Mouse (Mus musculus): Measurements from ENCODE around the gene Zc3h14. TPM values are rescaled to one million over a fixed set of nuclear protein-coding genes. Genes with fewer than 3 reads are reported as not detected.

The Zc3h14 gene
- polyA plus RNA-seq, 1 experiment: 10.2 TPM

DNA sequence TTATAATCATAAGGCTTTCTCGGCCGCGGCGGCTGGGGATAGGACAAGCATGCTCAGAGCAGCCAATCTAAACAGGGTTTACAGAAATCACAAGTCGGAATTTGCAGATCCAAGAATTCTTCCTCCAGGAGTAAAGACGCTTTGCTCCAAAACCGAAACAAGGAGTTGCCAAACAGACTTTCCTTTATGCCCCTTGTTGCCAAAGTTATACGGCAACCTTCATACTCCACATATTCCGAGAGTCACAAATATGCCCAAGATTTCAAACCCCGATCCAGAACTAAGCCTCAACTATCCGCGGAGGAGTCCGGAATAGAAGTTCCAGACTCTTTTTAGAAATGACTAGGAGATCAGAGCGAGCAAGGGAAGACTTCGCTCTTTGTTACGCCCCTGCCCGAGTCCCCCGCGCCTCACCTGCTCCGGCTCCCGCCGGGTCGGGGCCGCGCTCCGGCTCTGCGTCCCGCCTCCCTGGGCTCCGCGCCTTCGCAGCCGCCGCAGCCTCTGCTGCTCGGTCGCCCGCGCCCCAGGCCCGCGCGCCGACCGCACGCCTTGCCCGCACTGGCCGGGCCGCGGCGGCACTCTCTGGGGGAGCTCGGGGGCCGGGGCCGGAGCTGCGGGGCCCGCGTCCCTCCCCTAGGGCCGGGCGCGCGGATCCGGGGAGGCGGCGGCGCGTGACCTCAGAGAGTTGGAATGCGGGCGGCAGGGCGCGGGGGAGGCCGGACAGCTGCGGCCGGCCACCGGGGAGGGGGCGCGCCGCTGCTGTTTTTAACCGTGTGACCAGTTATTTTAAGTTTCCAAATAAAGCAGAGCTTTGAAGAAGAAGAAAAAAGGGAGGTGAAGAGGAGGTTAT is 9.6 kb upstream of the Zc3h14 start, which contains the start of gene Ptpn21:
Gene Ptpn21, minus strand, starts transcription at position 455 of the 850 bp plus-strand sequence.
- Histone ChIP-seq H3K9me3 (peaks cover 6% of the 10 kb centered on the region; the same call in 1 of the 2 replicates), H3K4me1 (peaks cover 38% of the 10 kb centered on the region), H3K4me3 (replicated peaks) (peak within 1 kb of the TSS; percentile 92), H3K27me3 (replicated peaks) (peaks cover 33% of the 10 kb centered on the region), H3K36me3 (replicated peaks; ENCODE audit: low read length) (no peaks in the 10 kb centered on the region)
- TF ChIP-seq GATA1 (IDR thresholded peaks at IDR 0.05; ENCODE audit: borderline replicate concordance, low read length) (no peak), FLI1 (IDR thresholded peaks at IDR 0.05; ENCODE audit: low read length) (no peak)

DNA sequence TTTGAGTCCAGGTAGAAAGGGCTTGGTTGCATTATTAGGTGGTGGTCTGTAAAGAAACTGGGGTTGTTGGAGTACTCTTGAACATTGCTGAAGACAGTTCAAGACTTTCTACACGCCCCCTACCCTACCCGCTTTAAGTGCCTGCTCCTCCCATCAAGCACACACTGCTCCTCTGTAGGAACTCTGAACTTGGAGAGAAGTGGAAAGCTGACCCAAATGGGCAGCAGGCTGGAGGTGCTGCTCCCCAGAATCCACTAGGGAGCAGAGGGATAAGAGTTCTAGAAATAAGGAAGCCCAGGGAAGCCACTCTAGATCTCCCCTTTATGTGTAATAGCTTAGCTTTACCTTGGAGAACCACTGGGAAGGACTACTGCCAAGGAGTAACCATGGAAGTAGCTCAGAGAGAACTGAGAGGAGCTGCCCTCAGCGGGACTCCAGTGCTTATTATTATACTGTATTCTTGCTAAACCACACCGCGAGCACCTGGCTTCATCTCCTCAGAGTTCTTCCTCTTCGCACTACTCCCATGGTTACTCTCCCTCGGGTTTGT is 8.9 kb upstream of the Zc3h14 start:
- peaks cover 37% of the 10 kb centered on the region for H3K4me1 ChIP-seq
- peaks cover 33% of the 10 kb centered on the region for H3K27me3 ChIP-seq (replicated peaks)
- no peaks in the 10 kb centered on the region for H3K36me3 ChIP-seq (replicated peaks; ENCODE audit: low read length)
- H3K9me3 ChIP-seq: peaks cover 6% of the 10 kb centered on the region; the same call in 1 of the 2 replicates
- H3K4me3 ChIP-seq (replicated peaks): peak overlapping the region; percentile 92
- TF ChIP-seq GATA1 (IDR thresholded peaks at IDR 0.05; ENCODE audit: borderline replicate concordance, low read length): no peak
- TF ChIP-seq FLI1 (IDR thresholded peaks at IDR 0.05; ENCODE audit: low read length): no peak

- H3K4me1 ChIP-seq: peaks cover 28% of the 10 kb centered on the region
- H3K27me3 ChIP-seq (replicated peaks): peaks cover 35% of the 10 kb centered on the region
- H3K9me3 ChIP-seq: peaks cover 6% of the 10 kb centered on the region; the same call in 1 of the 2 replicates
- TF ChIP-seq FLI1 (IDR thresholded peaks at IDR 0.05; ENCODE audit: low read length) (no peak), GATA1 (IDR thresholded peaks at IDR 0.05; ENCODE audit: borderline replicate concordance, low read length) (no peak)
- H3K4me3 ChIP-seq (replicated peaks): no peak overlapping the region
- H3K36me3 ChIP-seq (replicated peaks; ENCODE audit: low read length): no peaks in the 10 kb centered on the region
These were observed 5.7 kb upstream of the Zc3h14 start for GRCm38 (mm10) chr12:98741011-98741501.

DNA sequence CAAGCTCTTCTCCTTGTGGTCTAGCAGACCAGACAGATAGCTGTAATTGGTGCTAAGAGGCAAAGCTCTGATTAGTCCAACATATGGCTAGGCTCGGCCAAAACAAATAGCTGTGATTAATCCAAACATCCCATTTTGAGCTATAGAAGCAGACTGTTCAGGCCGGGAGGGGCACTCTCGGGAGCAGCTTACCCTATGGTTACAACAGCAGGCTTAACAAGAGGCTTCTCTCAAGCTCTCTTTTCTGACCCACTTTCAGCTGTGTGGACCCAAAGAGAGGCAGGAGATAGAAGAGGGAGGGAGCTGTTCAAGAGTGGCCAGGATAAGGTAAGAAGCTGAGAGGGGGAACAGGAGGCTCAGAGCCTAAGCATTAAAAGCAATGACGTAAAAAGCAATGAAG is 1.1 kb upstream of the Zc3h14 start:
- peaks cover 45% of the 10 kb centered on the region for H3K4me1 ChIP-seq
- no peak overlapping the region for H3K4me3 ChIP-seq (replicated peaks)
- H3K9me3 ChIP-seq: no peaks in the 10 kb centered on the region
- H3K27me3 ChIP-seq (replicated peaks): peaks cover 4% of the 10 kb centered on the region
- peaks cover 9% of the 10 kb centered on the region for H3K36me3 ChIP-seq (replicated peaks; ENCODE audit: low read length)
- TF ChIP-seq GATA1 (IDR thresholded peaks at IDR 0.05; ENCODE audit: borderline replicate concordance, low read length) (no peak), FLI1 (IDR thresholded peaks at IDR 0.05; ENCODE audit: low read length) (no peak)

DNA sequence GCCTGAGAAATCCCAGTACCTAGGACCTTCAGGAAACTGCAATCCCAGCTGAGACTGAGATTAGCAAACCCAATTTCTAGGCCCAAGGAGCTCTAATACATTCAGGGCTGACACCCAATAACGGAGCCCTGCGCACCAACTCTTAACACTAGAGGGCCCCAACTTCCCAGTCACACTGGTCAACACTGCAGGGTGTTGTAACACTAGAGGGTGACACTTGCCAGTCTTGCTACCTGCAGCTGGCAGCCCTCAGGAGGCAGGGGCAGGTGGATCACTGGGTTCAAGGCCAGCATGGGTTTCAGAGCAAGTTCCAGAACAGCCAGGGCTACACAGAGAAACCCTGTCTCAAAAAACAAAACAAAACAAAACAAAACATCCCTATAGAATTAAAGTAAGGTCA is 633 bp upstream of the Zc3h14 start:
- TF ChIP-seq FLI1 (IDR thresholded peaks at IDR 0.05; ENCODE audit: low read length): no peak
- no peak for TF ChIP-seq GATA1 (IDR thresholded peaks at IDR 0.05; ENCODE audit: borderline replicate concordance, low read length)
- no peaks in the 10 kb centered on the region for H3K9me3 ChIP-seq
- peaks cover 50% of the 10 kb centered on the region for H3K4me1 ChIP-seq
- peaks cover 4% of the 10 kb centered on the region for H3K27me3 ChIP-seq (replicated peaks)
- peaks cover 14% of the 10 kb centered on the region for H3K36me3 ChIP-seq (replicated peaks; ENCODE audit: low read length)
- H3K4me3 ChIP-seq (replicated peaks): peak overlapping the region; percentile 94

GRCm38 (mm10) chr12:98747380-98747753 is 603 bp downstream of the Zc3h14 start:
- peaks cover 24% of the 10 kb centered on the region for H3K36me3 ChIP-seq (replicated peaks; ENCODE audit: low read length)

GRCm38 (mm10) chr12:98757636-98758035 is 10.9 kb downstream of the Zc3h14 start:
- Histone ChIP-seq H3K4me1 (peaks cover 11% of the 10 kb centered on the region), H3K36me3 (replicated peaks; ENCODE audit: low read length) (peaks cover 97% of the 10 kb centered on the region), H3K4me3 (replicated peaks) (no peak overlapping the region), H3K9me3 (no peaks in the 10 kb centered on the region), H3K27me3 (replicated peaks) (no peaks in the 10 kb centered on the region)
- TF ChIP-seq FLI1 (IDR thresholded peaks at IDR 0.05; ENCODE audit: low read length): no peak
- no peak for TF ChIP-seq GATA1 (IDR thresholded peaks at IDR 0.05; ENCODE audit: borderline replicate concordance, low read length)

More at GRCm38 (mm10) chr12:98747380-98747753, 603 bp downstream of the Zc3h14 start:
- TF ChIP-seq FLI1 (IDR thresholded peaks at IDR 0.05; ENCODE audit: low read length) (no peak), GATA1 (IDR thresholded peaks at IDR 0.05; ENCODE audit: borderline replicate concordance, low read length) (no peak)
- Histone ChIP-seq H3K9me3 (no peaks in the 10 kb centered on the region), H3K4me1 (peaks cover 50% of the 10 kb centered on the region), H3K4me3 (replicated peaks) (peak overlapping the region; percentile 94), H3K27me3 (replicated peaks) (peaks cover 4% of the 10 kb centered on the region)

DNA sequence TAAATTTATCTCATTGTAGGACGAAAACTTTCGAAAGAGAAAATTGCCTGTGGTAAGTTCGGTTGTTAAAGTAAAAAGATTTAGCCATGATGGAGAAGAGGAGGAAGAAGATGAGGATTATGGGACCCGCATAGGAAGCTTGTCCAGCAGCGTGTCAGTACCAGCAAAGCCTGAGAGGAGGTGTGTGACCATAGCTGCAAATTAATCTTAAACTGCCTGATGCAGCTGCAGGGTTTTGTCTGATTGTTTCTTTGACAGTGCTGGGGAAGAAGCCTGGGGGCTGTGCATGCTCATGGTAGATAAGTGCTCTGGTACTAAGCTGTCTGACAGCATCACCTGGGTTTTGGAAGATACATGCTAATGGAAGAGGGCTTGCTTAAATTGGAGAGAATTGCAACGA is 12.9 kb downstream of the Zc3h14 start:
- peaks cover 98% of the 10 kb centered on the region for H3K36me3 ChIP-seq (replicated peaks; ENCODE audit: low read length)
- TF ChIP-seq GATA1 (IDR thresholded peaks at IDR 0.05; ENCODE audit: borderline replicate concordance, low read length): no peak
- no peak for TF ChIP-seq FLI1 (IDR thresholded peaks at IDR 0.05; ENCODE audit: low read length)
- H3K4me1 ChIP-seq: peaks cover 8% of the 10 kb centered on the region
- H3K27me3 ChIP-seq (replicated peaks): no peaks in the 10 kb centered on the region
- H3K9me3 ChIP-seq: no peaks in the 10 kb centered on the region
- H3K4me3 ChIP-seq (replicated peaks): no peak overlapping the region

DNA sequence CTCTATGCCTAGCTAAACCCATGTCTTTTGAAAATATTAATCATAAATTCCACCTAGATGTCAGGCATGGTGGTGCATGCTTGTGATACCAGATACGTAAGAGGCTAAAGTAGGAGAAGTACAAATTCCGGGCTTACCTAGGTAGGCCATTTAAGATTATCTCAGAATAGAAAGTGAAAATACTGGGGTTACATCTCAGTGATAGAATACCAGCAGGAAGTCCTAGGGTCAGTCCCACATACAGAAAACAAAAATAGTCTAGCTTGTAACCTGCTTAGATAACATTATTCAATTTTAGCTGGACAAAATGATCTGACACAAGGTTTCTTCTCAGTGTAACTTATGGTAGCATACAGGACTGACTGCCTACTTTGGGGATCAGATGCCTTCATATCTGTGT is 19.5 kb downstream of the Zc3h14 start:
- TF ChIP-seq GATA1 (IDR thresholded peaks at IDR 0.05; ENCODE audit: borderline replicate concordance, low read length) (no peak), FLI1 (IDR thresholded peaks at IDR 0.05; ENCODE audit: low read length) (no peak)
- Histone ChIP-seq H3K27me3 (replicated peaks) (no peaks in the 10 kb centered on the region), H3K36me3 (replicated peaks; ENCODE audit: low read length) (peaks cover 95% of the 10 kb centered on the region), H3K9me3 (no peaks in the 10 kb centered on the region), H3K4me1 (peaks cover 7% of the 10 kb centered on the region; the same call in 1 of the 2 replicates), H3K4me3 (replicated peaks) (no peak overlapping the region)

GRCm38 (mm10) chr12:98777509-98777908 is 30.7 kb downstream of the Zc3h14 start:
- no peaks in the 10 kb centered on the region for H3K9me3 ChIP-seq
- peaks cover 94% of the 10 kb centered on the region for H3K36me3 ChIP-seq (replicated peaks; ENCODE audit: low read length)
- H3K4me1 ChIP-seq: peaks cover 11% of the 10 kb centered on the region
- no peak for TF ChIP-seq FLI1 (IDR thresholded peaks at IDR 0.05; ENCODE audit: low read length)
- no peak for TF ChIP-seq GATA1 (IDR thresholded peaks at IDR 0.05; ENCODE audit: borderline replicate concordance, low read length)
- H3K27me3 ChIP-seq (replicated peaks): no peaks in the 10 kb centered on the region
- H3K4me3 ChIP-seq (replicated peaks): no peak overlapping the region

Data from megakaryocyte, embryonic 14.5 days (primary cell).